Mouse (Mus musculus) lung, postnatal 14 days (tissue): ENCODE measurements around the gene Zfp664.

Source experiments
- DNase-seq: peaks from one replicate; pipeline ENCODE4 v3.0.0; 2021

Gene Zfp664

DNA sequence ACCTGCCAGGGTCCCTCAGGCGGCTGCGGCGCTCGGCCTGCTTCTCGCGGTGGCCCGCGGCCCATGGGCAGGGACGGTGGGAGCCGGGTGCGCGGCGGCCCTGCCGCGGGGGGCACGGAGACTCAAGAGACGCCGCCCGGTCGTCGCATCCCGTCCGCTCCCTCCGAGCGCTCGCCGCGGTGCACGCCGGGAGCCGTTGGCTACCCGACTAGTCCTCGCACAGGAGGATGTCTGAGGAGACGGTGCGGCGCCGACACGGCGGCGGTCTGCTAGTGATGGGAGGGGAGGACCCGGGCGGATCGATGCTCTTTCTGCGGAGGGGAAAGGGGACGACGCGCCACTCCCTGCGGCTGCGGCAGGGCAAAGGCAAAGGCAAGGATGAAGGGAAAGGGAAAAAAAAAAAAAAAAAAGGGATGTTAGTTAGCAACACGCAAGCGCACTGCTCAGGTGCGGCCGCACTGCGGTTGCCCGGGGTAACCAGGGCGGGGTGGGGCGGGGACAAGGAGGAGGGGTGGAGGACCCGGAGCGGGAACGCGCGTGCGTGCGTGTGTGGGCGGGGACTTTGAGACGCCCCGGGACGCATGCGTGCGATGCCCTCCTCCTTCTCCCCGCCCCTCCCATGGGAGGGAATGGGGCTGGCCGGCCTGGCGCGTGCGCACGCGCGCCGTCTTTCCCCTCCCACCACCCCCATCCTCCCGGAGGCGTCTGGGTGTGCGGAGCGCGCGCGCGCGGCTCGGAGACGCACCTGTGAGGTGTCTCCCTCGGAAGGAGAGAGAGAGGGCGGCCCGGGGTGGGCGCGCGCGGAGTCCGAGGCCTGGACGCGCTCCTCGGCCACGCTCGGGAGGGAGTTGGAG is at the start of gene Zfp664, which contains the start of gene Ccdc92:
TSS of gene Zfp664 (plus strand) at position 679 of the 854 bp plus-strand sequence.
TSS of gene Ccdc92 (minus strand) at position 412 of the 854 bp plus-strand sequence.
- peak; percentile 98 for DNase-seq

DNA sequence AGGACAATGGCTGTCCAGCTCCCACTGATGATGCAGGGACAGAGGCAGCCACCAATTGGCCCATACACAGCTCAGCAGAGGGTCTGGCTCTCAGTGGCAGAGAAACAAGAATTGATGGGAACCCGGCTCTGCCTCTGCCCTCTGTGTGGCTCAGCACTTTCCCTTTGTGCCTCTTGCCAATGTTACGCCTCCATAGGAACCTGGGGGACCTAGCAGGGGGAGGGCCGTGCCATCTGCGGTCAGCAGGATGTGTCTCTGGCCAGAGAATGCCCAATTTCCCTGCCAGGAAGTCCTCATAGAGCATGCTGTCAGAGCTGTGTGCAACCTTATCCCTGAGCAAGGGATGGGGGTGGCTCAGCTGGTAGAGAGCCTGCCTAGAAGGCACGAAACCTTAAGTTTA is 47.7 kb upstream of the Zfp664 start:
- no peak for DNase-seq

DNA sequence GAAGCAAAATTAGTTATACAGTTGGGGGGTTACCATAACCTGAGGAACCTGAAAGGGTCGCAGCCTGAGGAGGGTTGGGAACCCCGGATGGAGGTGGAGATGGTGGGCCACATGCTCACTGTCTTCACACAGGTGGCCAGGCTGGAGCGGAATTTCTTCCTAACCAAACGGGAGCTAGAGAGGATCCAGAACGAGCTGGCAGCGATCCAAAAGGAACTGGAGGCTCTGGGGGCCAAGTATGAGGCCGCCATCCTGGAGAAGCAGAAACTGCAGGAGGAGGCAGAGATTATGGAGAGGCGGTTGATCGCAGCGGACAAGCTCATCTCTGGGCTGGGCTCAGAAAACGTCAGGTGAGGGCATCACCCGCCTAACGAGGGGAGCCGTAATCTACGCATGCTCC is 45.4 kb upstream of the Zfp664 start:
- no peak for DNase-seq

DNA sequence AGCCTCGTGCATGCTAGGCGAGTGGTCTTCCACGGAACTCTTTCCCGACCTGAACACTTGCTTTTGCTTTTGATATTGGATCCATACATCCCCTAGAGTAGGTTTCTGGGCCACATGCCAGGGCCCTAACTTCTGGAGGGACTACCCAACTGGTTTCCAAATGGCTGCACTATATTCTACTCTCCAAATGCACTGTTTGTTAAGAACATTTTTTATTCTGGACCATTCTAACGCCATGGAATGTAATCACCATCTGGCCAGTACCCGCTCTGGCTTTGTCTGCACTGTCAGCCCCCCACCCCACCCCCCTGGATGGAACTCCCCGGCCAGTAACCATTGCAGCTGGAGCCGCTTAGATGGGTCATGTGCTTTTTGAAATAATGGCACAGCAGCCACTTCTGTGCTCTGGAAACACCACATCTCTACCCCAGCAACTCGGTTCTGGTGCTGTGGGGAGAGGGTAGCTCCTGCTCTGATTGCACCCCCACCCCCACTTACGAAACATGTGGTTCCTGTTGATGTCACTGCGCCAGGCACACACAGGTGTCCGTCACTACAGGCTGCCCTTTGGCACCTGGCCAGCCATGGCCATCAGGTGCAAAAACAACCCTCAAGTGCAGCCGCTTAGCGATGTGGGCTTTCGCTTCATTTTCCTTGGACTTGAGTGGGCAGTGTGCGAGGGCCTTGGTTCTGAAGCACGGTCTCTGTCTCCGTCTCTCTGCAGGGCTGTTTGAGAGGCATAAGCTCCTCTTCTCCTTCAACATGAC is 40.2 kb upstream of the Zfp664 start:
- no peak for DNase-seq

DNA sequence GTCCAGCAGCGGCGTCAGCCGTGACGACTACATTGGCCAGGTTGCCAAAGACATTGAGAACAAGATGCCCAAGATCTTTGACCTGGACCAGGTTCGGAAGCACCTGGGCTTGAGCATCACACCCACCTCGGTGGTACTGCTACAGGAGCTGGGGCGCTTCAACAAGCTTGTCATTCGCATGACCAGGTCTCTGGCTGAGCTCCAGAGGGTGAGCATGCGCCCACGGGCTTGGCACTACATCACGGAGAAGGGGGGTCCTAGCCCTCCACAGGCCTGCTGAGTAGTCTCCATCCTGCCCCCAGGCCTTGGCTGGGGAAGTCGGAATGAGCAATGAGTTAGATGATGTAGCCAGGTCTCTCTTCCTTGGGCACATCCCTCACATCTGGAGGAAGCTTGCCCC is 32.2 kb upstream of the Zfp664 start:
- no peak for DNase-seq

DNA sequence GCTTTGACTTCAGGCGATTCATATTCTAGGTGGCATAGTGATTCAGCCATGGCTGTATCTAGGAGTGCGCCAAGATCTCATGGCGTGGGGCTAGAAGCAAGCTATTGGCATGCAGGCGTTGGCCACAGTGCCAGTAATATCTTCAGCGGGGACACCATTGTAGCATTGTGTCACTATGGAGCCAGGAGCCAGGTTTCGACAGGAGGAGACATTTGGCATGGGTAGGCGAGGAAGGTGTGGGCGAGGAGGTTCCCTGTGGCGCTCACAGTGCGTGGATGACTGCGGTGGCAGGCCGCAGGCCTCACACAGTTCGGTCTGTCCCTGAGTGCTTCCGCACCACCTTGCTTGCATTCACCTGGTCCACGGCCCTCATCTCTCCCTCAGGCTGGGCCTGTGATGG is 27.3 kb upstream of the Zfp664 start:
- DNase-seq, result no peak

DNA sequence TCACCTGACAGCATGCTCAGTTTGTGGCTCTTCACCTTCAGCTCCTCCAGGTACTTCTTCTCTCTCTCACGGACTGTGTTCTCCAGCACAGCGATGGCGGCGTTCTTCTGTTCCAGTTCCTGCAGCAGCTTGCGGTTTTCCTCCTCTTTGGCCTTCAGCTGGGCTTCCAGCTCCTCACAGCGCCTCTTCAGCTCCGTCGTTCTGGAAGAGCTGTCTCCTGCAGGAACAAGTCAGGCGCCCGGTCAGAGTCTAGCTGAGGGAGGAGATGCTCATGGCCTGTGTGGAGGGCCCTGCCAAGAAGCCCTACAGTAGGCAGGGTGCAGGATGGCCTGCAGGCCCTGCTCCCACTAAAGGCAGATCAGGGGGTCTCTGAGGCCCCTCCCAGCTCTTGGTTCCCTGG is 26.4 kb upstream of the Zfp664 start:
- no peak for DNase-seq

DNA sequence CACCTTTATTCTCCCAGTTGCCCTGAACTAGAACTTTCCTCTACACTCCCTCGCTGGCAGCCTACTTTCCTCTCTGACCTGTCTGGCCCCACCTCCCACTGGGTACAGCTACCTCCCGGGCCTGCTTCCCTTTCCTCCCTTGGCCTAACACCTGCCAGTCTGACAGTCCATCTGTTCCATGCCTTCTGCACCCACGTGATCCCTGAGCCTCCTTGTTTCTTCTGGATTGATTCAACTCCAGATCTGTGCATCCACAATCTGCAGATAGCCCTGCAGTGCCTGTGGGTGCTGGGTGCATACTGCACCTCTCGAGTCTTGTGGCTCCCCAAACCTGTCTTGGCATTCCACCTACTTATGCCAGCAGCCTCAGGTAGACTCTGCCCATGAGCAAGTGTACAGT is 25.9 kb upstream of the Zfp664 start:
- no peak for DNase-seq

DNA sequence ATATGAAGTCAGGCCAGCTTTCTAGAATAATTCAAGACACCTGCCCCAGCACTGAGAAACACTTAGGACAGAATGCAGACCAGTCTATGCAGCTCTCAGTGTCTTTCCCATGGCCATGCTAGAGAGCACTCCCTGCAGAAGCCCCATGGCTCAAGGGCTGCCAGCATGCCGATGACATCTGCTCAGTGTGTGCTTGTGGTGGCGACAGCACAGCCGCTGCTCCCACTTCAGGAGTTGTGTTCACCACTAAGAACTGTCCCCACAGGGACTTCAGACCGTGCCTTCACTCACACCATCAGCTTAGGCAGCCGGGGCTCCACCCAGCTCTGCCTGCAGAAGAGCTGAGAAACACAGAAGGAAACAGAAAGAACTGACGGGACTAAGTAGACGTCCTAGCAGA is 22.3 kb upstream of the Zfp664 start:
- no peak for DNase-seq

DNA sequence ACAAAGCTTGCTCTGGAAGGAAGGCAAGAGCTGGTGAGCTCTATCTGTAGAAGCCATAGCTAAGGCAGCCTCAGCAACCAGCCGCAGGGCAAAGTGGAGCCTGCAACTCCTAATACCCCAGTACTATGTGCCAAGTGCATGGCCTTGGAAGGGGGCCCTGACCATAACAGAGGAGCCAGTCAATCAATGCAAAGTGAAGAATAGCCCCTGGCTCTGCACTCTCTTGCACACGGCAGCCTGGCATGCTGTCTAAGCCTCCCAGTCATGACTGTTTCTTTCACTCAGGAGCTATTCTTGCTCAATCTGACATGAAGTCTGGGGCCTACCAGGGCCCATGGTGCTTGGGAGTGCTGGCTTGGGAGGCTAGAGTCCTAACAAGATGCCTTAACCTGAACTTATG is 21.8 kb upstream of the Zfp664 start:
- no peak for DNase-seq

DNA sequence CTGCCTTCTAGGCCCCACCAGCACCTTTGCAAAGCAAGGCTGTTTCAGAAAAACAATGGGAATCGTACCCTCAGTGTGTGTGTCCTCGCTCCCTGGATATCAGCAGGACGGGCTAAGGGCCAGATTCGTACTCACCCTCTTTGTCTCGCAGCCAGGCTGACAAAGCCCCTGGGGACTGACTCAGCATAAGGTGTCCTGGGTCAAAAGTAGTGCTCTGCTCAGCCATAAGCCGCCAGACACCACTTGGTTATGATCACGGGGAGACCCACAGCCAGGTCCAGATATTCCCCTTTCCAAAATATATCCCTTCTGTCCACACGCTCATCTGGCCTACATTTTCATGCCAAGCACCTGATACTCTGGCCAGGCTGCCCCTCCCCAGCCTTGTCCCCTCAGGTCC is 19.1 kb upstream of the Zfp664 start:
- DNase-seq, result no peak

DNA sequence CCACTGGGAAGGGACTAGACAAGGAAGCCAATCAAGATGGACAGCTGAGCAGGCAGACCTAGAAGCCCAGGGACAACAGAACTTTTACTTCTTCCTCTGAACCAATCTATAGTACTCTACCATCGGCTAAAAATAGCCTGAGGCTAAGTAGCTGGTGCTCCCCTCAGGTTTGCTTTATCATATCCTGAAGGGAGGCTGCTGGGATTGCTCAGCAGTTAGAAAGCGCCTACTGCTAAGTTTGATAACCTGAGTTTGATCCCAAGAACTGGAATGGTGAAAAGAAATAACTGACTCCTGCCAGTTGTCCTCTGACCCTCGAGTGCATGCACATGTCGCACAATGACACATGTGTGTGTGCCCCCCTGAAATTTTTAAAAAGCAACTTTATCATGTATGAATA is 17.6 kb upstream of the Zfp664 start:
- DNase-seq, result no peak

DNA sequence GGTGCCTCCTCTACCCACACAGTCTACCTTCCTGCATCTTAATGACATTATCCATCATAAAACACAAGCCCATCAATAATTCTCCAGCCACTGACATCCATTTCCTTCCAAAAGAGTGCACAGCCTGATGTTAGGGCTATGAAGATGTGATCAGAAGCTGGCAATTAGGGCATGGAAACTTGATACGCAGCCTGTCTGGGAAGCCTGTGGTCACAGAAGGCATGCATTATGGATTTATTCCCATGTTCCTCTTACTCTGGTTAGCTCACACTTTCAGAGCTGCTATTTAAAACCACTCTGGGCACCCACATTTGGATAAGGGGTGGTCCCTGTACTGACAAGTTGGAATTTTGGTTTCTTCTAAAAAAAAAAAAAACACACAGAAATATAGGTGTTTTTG is 15.5 kb upstream of the Zfp664 start:
- DNase-seq, result no peak

DNA sequence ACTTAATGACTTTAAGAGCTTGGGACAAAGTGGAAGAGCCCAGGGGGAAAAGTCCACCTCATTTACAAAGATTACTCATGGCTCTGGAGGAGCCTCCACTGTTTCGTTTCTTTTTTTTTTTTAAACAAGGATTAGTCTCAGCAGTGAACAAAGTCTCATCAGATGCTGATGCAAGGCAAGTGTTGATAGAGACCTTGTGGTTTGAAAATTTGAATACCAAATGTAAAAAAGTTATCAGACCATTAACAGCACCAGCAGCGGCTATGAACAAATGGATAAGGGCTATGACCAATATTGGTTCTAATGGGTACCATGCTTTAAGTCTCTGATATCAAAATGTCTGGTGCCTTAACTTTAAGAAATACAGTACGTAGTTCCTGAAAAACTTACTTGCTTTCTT is 13.5 kb upstream of the Zfp664 start:
- no peak for DNase-seq

DNA sequence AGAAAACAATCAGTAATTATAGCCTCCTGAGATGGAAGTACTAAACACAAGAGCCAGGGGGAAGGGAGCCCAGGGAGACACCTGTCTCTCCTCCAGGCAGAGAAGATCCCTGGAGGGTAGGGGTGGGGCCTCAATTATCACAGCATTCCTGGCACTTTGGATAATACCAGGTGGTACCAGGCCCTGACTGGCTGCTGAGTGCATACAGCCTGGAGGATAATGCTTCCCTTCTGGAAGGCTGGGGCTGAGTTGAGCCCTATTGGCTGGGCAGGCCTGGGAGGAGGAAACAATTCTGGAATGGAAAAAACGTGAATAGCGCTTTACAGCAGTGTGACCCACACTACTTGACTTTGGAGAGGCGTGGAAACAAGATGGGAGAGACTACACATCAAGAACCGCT is 10.9 kb upstream of the Zfp664 start:
- DNase-seq, result no peak

DNA sequence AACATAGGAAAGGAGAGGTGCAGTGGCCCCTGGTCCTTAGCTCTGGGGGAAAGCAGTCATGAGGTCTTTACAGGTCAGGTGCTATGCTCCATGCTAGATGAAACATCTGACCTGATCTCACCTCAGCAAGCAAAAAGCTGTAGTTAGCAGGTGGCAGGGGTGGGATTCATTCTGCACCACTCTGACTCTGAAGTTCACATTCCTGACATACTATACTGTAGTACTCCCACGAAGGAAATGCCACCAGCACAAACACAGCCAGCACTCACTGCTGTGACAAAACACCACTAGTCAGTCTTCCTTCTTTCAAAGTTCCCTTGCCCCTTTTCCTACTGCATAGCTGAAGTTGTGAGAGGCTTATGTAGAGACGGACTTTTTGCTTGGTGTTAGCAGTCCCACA is 10.2 kb upstream of the Zfp664 start:
- no peak for DNase-seq

DNA sequence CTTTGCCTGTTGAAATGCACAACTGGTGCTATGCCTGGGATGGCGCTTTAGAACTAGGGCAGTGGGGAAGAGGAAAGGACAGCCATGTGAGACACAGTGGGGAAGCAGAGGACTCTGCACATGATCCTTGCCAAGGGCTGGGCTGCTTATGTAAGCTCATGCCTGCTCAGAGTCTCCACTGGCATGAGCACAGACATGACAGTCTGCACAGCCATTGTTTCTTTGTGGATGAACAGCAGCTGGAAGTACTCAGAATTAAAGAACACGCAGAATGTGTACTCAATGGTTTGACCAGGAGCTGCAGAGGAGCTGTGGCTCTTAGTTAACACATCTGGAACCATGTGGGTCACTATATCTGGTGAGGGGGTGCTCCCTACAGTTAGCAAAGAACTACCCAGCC is 9.4 kb upstream of the Zfp664 start:
- no peak for DNase-seq

DNA sequence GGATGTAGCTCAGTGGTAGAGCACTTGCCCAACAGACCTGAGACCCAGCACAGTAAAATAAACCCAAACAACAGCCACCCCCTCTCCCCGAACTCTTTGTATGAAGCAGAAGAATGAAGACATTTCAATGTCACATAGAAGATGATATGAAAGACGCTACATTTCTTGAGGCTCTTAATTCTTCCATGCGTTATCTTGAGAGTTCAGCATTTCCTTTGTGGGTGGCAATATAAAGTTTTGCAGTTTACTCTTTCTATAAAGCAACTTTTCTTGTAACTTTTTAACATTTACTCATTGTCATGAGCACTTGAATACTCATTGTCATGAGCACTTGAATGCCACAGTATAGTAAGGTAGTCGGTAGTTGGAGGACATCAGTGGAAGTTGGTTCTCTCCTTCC is 8.3 kb upstream of the Zfp664 start:
- DNase-seq, result no peak

DNA sequence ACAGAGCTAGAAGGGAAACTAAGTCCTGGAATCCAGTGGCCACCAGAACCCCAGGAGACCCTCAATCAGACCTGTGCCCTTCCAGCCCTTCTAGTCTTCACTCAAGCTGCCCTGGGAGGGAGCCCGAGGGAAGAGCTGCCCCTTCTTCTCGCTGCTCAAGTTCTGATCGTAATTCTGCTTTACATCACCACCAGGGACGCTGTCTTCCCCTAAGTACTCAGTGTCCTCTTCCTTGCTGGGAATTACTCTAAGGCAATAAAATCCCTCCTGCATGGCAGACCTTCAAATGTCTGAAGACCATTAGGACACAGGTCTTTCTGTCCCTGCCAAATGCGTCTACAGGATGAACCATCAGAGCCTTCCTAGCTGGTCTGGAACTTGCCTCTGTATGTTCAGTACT is 2.5 kb upstream of the Zfp664 start:
- DNase-seq, result peak; percentile 18

DNA sequence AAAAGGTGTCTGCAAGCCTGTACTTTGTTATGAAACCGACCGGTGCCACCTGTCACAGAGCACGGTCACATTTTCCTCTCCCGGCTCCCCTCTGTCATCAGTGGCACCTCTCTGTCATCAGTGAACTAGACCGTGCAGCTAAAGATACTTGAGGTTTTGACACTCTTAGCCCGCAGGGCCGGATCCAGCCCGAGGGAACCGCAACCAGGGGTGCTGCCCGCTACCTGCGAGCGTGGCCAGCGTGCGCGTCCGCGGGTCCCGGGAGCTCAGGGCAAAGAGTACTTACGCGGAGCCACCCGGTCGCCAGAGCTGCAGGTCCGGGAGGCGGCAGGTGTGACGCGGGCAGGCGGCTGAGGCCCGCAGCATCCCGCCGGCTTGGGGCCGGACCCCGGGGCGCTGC is 1.0 kb upstream of the Zfp664 start:
- DNase-seq, result no peak

DNA sequence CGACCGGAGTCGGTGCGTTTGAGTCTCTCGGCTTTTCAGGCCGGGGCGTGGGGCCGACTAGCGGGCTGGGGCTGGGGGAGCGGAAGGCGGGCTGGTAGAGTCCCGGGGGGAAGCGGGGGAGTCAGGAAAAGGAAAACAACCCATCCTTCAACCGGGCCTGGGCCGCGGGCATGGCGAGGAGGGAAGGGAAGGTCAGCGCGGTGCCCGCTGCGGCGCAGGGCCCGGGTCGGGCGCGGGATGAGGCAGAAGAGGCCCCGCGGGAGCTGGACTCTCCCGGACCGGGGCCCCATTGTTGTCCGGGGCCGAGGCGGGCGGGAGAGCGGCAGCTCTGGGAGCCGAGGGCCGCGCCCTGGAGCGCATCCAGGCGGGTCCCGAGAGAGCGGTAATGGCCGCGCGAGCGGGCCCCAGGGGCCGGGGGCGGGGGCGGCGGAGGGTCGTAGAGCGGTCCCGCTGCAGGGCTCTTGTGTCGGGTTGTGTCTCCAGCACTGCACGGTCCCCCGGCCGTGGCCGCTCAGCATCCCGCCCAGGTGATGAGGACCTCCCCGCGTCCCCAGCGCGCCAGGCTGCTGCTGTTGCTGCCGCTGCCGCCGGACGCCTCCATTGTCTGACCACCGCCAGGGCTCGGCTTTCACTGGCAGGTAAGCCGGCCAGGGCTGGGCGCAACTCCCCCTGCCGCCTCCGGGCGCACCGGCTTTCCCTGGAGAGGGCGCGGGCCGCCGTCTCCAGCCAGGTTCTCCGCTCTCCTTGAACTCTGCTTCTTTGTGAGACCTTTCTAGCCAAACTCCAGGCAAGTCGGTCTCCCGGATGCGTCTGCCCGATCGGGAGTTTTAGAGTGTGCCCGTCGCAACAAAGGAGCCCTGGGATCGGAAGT is 615 bp downstream of the Zfp664 start:
- peak; percentile 35 for DNase-seq

DNA sequence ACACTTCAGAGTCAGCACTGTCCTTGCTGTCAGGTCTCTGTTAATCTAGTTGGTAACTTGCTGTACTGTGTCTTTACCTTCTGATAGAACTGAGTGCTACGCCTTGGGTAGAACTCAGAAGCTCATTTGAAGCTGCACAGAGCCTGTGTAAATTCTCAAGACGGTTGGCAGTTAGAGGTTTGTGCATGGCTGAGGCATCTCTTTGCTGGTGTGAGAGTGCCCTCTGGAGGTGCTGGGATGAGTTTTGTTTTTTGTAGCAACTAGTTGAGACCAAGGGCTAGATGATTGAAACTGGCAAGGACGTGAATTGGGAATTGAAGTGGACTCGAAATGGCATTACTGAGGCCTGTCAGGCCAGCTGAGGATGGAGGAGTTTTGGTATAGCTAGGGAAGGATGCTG is 6.5 kb downstream of the Zfp664 start:
- peak; percentile 74 for DNase-seq

DNA sequence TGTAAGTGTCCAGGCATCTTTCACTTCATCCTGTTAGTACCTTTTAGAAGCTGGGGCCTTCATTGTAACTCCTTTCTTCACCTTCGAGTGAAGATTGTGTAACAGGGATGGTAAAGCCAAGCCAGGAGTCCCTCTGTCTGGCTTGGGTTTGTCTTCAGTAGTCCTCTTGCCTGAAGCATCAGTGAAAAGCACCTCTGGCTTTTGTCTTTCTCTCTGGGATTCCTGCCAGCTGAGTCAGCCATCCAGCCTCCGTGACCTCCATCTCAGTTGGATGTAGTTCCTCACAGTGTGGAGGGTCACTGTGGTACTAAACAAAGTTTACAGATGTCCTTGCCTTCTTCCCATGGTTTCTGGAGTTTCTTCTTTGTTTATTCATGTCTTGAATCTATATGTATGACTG is 9.5 kb downstream of the Zfp664 start:
- DNase-seq, result no peak
